Mouse (Mus musculus) C2C12 (cell line): ENCODE data around the gene Myh7.

Source experiments
- CEBPB ChIP-seq: IDR thresholded peaks from one replicate; pipeline ENCODE4 v1.6.1; 2011; ENCODE audit warnings: low read depth, mild to moderate bottlenecking, control low read depth, moderate library complexity
- CTCF ChIP-seq: IDR thresholded peaks from one replicate; pipeline ENCODE4 v1.5.1; 2011; ENCODE audit not compliant: control insufficient read depth, insufficient read depth, insufficient read length
- MYOD1 ChIP-seq: IDR thresholded peaks from one replicate; pipeline ENCODE4 v1.6.1; 2011; ENCODE audit warnings: low read depth; ENCODE audit not compliant: control insufficient read depth, insufficient read length
- USF1 ChIP-seq: IDR thresholded peaks from one replicate; pipeline ENCODE4 v1.6.1; 2011; ENCODE audit warnings: low read depth, mild to moderate bottlenecking, control low read depth, moderate library complexity

- TF ChIP-seq CTCF, result no peak
- TF ChIP-seq MYOD1, result no peak
- TF ChIP-seq CEBPB, result no peak
- TF ChIP-seq USF1, result no peak
Measured at GRCm38 (mm10) chr14:54995457-54996138, 1.2 kb upstream of the Myh7 start.
